Mouse (Mus musculus): ENCODE measurements at regions not wholly inside any gene's neighbourhood (a gene's known extent, or its start where the extent isn't known, plus 50 kb on each side); places are given as distances from the start of the nearest gene placed in this dataset.

DNA sequence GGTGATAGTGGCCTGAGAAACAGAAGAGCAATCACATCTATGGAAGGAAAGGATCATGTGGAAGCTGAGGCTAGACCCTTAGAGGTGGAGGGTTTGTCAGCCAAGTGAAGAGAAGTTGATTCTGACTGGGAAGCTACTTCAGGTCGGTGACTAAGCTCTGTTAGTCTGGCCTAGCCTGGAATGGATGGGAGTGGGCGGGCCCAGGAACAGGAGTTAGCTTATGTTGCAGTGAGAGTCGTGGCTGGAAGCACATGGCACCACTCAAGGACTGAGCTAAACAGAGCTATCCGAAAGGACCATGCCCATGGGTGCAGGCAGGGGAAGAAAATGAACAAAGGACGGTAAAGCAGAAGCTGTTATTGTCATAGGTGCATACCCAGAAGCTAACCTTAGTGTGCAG is 199.6 kb upstream of the Klf12 start:
- WGBS = 68% methylated on average over 5 of the region's 5 CpGs
- H3K4me1 ChIP-seq = no peaks in the 10 kb centered on the region
- ATAC-seq (ENCODE audit: insufficient number of reproducible peaks, low FRiP score, low TSS enrichment, low read depth) = no peak
- H3K27me3 ChIP-seq = no peaks in the 10 kb centered on the region
- no peak overlapping the region for H3K27ac ChIP-seq
- H3K36me3 ChIP-seq = no peaks in the 10 kb centered on the region
- no peaks in the 10 kb centered on the region for H3K9me3 ChIP-seq
- no peak overlapping the region for H3K9ac ChIP-seq
- H3K4me2 ChIP-seq = no peak overlapping the region
- no peak overlapping the region for H3K4me3 ChIP-seq

DNA sequence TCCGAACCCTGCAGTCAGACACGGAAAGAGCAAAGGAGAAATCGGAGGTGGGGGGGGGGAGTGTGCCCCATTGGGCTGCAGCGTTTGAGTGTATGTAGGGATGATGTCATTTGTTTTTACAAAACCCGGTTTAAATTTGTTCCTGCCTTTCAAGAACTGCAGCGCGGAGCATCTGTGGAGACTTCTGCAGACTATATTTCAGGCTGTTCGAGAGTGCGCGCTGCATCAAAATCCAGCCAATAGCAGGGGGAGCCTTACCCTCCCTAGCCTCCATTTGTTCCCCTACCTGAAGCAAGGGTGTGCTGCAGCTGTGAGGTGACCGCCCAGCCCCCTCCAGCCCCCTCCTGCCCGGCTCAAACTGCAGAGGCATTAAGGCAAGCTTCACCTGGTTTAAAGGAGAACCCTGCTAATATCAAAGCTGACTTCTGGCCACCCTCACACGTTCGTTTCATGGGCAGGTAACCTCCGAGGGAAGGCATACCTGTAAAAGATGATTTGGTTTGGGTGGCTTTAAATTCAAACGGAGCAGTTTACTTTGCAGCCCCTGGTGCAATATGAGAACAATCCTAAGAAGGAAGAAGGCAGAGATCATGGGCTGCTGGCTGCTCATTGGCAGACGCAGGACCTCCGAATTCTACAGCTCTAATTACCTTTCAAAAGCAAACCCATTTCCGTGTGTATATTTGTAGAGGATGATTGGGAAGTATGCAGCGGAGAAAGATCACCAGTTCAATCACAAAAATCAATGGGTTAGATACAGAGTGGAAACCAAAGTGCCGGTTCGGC is 193.3 kb upstream of the Klf12 start:
- 8% methylated on average over 22 of the region's 22 CpGs for WGBS
- Histone ChIP-seq H3K27ac (no peak overlapping the region), H3K36me3 (no peaks in the 10 kb centered on the region), H3K4me1 (peaks cover 6% of the 10 kb centered on the region), H3K9me3 (no peaks in the 10 kb centered on the region), H3K4me3 (peak overlapping the region; percentile 38), H3K27me3 (no peaks in the 10 kb centered on the region), H3K9ac (no peak overlapping the region), H3K4me2 (peak overlapping the region; percentile 77)
- ATAC-seq (ENCODE audit: insufficient number of reproducible peaks, low FRiP score, low TSS enrichment, low read depth) = no peak; the same call in 1 of the 2 replicates

DNA sequence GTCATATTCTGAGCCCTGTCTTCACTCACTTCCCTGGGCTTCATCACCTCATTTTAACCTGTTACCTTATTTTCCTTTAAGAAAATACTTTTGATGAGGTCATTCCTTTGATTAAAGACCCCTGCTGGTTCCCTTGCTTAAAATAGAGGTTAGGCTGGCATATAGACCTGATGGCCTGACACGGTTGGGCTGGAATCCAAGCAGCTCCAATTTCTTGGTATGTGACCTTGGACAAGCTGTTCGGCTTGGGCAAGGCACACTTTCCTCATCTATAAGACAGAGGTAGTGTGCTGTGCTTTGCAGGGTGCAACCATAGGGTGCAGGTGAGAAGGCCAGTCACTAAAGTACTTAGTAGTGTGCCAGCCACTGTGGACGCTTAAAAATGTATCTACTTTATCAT is 183.8 kb upstream of the Klf12 start:
- WGBS = 70% methylated on average over 3 of the region's 3 CpGs
- no peak overlapping the region for H3K27ac ChIP-seq
- no peaks in the 10 kb centered on the region for H3K9me3 ChIP-seq
- H3K9ac ChIP-seq = no peak overlapping the region
- H3K4me2 ChIP-seq = no peak overlapping the region
- H3K4me3 ChIP-seq = no peak overlapping the region
- ATAC-seq (ENCODE audit: insufficient number of reproducible peaks, low FRiP score, low TSS enrichment, low read depth) = no peak
- H3K36me3 ChIP-seq = no peaks in the 10 kb centered on the region
- no peaks in the 10 kb centered on the region for H3K4me1 ChIP-seq
- H3K27me3 ChIP-seq = no peaks in the 10 kb centered on the region

DNA sequence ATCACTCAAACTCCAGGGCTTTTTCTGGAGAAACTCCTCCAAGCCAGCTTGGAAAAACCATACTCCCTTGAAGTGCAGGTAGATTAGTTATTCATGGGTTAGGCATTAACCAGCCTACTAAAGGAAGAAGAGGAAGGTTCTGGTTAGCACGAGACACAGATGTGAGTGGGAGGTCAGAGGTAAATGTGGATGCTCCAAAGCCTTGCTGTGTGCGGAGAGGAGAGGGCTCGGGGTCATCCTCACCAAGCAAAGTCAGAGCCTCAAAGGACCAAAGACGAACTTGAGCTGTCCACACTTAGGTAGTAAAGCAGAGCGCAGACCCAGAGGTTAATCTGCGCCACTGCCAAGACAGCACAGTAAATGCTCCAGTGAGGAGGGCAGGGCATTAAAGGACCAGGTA is 177.8 kb upstream of the Klf12 start:
- no peaks in the 10 kb centered on the region for H3K27me3 ChIP-seq
- no peak for ATAC-seq (ENCODE audit: insufficient number of reproducible peaks, low FRiP score, low TSS enrichment, low read depth)
- 88% methylated on average over 6 of the region's 6 CpGs for WGBS

DNA sequence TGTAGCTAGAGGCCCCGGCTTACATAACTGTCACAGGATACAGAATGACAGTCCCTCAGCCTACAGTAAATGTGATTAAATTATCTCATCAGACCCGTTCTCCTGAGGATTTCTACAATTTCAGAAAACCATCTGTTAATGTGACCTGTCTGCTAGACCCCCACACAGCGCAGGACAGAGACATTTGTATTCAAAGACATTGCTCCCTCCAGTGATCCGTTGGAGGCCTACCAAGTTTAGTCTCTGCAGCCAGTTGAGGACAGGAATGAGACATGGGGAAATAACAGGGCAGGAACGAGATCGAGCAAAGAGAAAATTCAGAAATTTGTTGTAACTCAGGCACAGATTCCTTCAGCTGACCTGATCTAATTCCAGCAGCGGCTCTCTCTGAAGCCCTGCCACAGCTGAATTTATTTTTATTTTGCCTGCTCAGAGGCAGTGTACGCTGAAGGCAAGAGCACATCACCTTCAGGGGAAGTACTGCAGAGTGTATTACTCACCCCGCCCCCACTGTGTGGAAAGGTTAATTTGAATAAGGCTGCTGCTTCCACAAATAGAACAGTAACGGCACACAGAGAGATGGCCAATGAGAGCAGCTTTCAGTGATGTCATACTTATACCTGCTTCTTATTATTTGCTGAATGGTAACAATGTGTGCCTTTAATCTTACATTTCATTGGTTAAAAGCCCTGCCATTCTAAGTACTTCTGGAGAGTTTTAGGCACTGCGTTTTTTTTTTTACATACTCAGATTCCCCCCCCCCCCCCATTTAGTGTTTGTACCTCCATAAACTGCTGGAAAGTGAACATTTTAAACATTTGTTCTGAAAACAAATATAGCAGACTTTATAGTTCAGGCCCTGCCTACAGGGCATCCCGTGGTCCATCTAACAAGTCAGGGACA is 176.9 kb upstream of the Klf12 start:
- H3K4me3 ChIP-seq = no peak overlapping the region
- peaks cover 33% of the 10 kb centered on the region for H3K4me1 ChIP-seq
- ATAC-seq (ENCODE audit: insufficient number of reproducible peaks, low FRiP score, low TSS enrichment, low read depth) = peak; percentile 77; the same call in 1 of the 2 replicates
- peak overlapping the region; percentile 73 for H3K27ac ChIP-seq
- no peaks in the 10 kb centered on the region for H3K27me3 ChIP-seq
- WGBS = 30% methylated on average over 12 of the region's 12 CpGs
- H3K36me3 ChIP-seq = no peaks in the 10 kb centered on the region
- H3K4me2 ChIP-seq = peak overlapping the region; percentile 26; the same call in 1 of the 2 replicates
- no peaks in the 10 kb centered on the region for H3K9me3 ChIP-seq
- H3K9ac ChIP-seq = no peak overlapping the region

More for the DNA sequence above, 177.8 kb upstream of the Klf12 start:
- no peaks in the 10 kb centered on the region for H3K36me3 ChIP-seq
- no peaks in the 10 kb centered on the region for H3K9me3 ChIP-seq
- H3K4me1 ChIP-seq = peaks cover 33% of the 10 kb centered on the region
- no peak overlapping the region for H3K27ac ChIP-seq
- no peak overlapping the region for H3K9ac ChIP-seq
- no peak overlapping the region for H3K4me2 ChIP-seq
- H3K4me3 ChIP-seq = no peak overlapping the region

DNA sequence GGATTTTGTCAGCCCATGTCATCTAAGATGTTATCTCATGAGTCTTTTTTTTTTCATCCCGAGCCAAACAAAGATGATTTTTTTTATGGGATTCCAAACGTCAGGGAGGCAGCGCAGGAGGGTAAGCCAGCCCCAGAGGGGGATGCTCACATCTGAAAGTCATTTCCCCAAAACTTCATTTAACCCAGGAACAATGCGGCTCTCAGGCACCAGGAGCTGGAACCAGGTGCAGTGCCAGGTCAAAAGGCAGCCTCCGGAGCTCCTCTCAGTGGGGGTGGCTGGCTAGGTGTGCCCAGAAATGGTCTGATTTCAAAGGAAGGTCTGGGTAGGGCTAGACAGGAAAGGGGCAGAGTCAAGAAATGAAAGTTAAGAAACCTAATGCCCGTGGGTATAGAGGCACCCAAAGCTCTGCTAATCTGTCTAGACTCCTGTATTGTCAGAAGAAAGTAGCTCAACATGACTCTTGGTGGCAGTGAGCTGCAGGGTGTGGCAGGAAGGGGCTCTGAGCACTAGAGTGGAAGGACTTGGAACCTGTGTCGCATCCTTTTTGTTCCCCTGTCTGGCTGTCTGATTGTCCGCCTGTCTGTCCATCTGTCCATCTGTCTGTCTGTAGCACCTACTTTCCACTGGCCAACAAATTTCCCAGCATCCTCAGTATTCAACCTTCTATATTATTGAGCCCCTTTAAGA is 175.3 kb upstream of the Klf12 start:
- Histone ChIP-seq H3K27ac (peak overlapping the region; percentile 55), H3K4me1 (peaks cover 33% of the 10 kb centered on the region), H3K36me3 (no peaks in the 10 kb centered on the region), H3K4me2 (peak overlapping the region; percentile 39), H3K4me3 (peak overlapping the region; percentile 9; the same call in 1 of the 2 replicates), H3K27me3 (no peaks in the 10 kb centered on the region), H3K9me3 (no peaks in the 10 kb centered on the region), H3K9ac (no peak overlapping the region)
- ATAC-seq (ENCODE audit: insufficient number of reproducible peaks, low FRiP score, low TSS enrichment, low read depth) = no peak
- 21% methylated on average over 8 of the region's 8 CpGs for WGBS

DNA sequence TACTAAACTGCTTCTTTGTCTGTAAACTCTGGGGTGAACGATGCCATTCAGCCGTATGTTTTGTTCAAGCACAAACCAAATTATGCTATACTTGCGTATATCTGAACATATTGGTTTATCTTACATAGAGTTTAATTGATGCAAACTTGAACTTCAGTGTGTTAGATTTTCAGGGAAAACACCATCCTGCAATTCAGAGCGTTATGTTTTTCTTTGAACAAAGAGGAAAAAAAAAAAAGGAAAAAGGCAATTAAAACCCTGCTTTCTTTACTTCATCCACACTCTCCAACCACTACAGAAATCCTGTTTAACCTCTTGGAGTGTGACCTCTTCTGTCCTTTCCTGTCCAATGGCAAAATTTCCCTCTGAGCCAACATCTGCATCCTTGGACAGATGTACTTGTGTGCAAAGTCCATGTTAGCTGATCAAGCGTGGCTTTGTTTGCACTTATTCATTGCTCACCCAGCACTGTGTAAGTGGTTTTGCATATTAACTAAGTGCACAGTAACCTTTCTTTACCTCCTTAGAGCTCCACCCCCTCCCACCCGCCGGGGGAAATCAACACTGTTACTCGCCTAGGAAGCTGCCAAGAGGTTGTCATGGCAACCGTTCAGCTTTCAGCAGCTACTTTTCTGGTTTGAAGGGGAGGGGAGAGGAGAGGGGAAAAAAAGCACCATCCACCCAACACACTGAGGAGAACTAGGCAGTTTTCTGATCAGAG is 174.4 kb upstream of the Klf12 start:
- H3K4me1 ChIP-seq = peaks cover 33% of the 10 kb centered on the region
- H3K9me3 ChIP-seq = no peaks in the 10 kb centered on the region
- H3K4me3 ChIP-seq = peak overlapping the region; percentile 9; the same call in 1 of the 2 replicates
- H3K27ac ChIP-seq = peak overlapping the region; percentile 55
- no peaks in the 10 kb centered on the region for H3K36me3 ChIP-seq
- 28% methylated on average over 9 of the region's 9 CpGs for WGBS
- no peak overlapping the region for H3K9ac ChIP-seq
- ATAC-seq (ENCODE audit: insufficient number of reproducible peaks, low FRiP score, low TSS enrichment, low read depth) = peak; percentile 76; the same call in 1 of the 2 replicates
- H3K4me2 ChIP-seq = peak overlapping the region; percentile 39
- H3K27me3 ChIP-seq = no peaks in the 10 kb centered on the region

DNA sequence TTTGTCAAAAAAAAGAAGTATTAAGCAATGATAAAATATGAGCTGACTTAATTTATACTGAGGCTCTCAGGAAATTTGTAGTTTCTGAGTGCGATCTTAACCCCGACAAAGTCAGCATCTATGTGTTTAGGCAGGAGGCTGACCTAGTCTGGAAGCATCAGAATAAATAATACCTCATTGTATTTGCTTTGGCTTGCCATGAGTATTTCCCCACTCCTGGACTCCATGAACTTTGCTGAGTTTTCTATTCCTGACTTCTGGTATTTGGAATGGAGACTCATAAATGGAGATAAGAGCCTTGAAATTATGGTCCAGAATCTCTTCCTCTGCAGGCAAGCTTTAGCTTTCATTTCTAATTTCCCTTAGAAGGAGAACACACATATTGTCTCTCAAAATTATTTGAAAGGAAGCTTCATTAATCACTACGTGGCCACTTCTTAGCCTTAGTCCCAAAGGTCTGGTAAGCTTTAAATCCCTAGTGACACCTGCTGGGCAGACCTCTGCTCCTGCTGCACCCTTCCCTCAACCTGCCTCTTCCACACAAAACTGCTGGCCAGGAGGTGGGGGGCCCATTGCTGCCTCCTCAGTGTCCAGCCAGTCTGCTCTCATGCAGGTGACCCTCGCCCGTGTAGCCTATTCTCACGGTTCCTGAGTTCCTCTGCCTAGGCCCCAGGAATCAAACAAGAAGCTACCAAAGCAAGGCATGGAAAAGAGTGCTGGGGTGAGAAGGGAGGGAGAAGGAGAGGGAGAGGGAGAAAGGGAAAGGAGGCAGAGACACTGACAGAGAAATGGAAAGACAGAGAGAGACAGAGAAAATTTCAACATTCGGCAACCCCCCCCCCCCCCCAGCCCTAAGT is 173.6 kb upstream of the Klf12 start:
- Histone ChIP-seq H3K9ac (no peak overlapping the region), H3K27me3 (no peaks in the 10 kb centered on the region), H3K36me3 (no peaks in the 10 kb centered on the region), H3K27ac (no peak overlapping the region), H3K4me2 (no peak overlapping the region), H3K4me1 (peaks cover 33% of the 10 kb centered on the region), H3K9me3 (no peaks in the 10 kb centered on the region), H3K4me3 (no peak overlapping the region)
- no peak for ATAC-seq (ENCODE audit: insufficient number of reproducible peaks, low FRiP score, low TSS enrichment, low read depth)
- 53% methylated on average over 7 of the region's 7 CpGs for WGBS

DNA sequence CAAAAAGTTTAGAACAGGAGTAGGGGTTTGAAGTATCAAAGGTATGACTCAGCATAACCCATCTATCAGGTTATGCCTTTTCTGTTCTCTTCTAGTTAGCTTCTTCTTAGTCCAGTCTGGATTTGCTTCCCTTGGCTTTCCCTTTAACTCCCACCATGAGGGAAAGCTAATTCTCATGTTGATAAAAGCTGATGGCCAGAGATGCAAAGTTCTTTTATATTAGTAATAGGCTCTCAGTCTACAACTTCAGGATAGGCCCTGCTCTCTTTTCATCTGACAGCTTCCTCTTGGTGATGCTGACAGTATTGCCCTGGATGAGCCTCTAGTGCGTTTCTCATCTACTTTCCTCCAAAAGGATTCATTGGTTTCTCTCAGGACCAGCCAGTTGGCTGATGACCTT is 161.7 kb upstream of the Klf12 start:
- Histone ChIP-seq H3K4me3 (no peak overlapping the region), H3K27ac (no peak overlapping the region), H3K36me3 (no peaks in the 10 kb centered on the region), H3K4me1 (0 out of 2 replicates have a peak, but pooled peaks cover 3% of the 10 kb centered on the region), H3K9ac (no peak overlapping the region), H3K27me3 (no peaks in the 10 kb centered on the region), H3K9me3 (no peaks in the 10 kb centered on the region), H3K4me2 (no peak overlapping the region)
- ATAC-seq (ENCODE audit: insufficient number of reproducible peaks, low FRiP score, low TSS enrichment, low read depth) = no peak
- WGBS = 100% methylated on average over 1 of the region's 1 CpGs

DNA sequence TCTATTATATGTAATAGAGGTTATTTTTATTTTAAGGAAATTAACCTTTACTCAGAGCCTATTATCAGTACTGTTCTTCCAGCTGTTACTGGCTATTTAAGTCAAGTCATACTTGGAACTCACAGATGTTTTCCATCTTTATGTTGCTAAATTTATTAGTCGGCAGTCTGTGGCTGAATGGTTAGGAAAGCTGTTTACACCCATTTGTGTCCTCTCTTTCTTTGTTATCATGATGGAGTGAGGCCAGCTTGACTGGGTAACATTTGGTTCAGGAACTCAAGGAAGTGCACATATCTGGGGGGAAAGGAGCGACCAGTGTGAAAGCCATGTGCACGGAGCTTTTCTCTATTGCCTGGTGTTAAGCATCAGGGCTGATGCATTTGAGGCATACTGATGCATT is 160.4 kb upstream of the Klf12 start:
- Histone ChIP-seq H3K4me1 (0 out of 2 replicates have a peak, but pooled peaks cover 3% of the 10 kb centered on the region), H3K9me3 (no peaks in the 10 kb centered on the region), H3K27ac (no peak overlapping the region), H3K9ac (no peak overlapping the region), H3K27me3 (no peaks in the 10 kb centered on the region), H3K4me2 (no peak overlapping the region), H3K36me3 (no peaks in the 10 kb centered on the region), H3K4me3 (no peak overlapping the region)
- 45% methylated on average over 3 of the region's 3 CpGs for WGBS
- no peak for ATAC-seq (ENCODE audit: insufficient number of reproducible peaks, low FRiP score, low TSS enrichment, low read depth)

Data from limb, embryonic 15.5 days (tissue).